Mouse (Mus musculus) MEL-GATA-1-ER (cell line): Measurements from ENCODE around the gene Dnajc3.
"Not testable (repeated sequence)": the region's sequence is repeated elsewhere in the genome, so short reads cannot be mapped to it uniquely, and the experiment has no call there.

Experiments used
- DNase-seq: peaks from one replicate; pipeline ENCODE4 v3.0.0-alpha.2; 2012; ENCODE audit warnings: low read depth; ENCODE audit errors: extremely low read depth

Gene Dnajc3

DNA sequence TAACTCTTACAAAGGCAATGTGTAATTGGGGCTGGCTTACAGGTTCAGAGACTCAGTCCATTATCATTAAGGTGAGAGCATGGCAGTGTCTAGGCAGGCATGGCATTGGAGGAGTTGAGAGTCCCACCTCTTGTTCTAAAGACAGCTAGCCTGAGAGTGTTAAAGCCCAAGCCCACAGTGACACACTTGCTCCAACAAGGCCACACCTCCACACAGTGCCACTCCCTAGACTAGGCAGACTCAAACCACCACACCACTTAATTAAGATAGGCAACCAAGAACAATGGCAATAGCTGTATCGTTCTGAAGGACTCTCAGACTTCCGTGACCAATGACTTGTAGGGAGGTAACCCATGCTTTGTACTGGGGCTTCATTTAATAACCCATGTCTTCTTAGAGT lies 7.0 kb upstream of the Dnajc3 start:
- DNase-seq = no peak

DNA sequence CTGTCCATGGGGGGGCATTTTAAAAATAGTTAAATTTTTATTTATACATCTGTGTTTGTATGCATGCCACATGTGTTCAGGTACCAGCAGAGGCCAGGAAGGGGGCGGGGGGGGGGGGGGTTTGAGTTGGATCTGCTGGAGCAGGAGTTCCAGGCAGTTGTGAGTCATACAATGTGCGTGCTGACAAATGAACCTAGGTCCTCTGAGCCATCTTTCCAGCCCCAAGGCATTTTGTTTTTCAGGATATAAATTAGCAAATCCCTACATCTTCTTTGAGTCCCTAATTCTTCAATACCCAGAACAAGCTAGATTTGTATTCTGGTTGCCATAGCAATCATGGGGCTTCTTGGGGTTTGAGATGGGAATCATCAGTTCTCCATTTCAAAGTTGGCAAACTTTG lies 6.6 kb upstream of the Dnajc3 start:
- DNase-seq = no peak

DNA sequence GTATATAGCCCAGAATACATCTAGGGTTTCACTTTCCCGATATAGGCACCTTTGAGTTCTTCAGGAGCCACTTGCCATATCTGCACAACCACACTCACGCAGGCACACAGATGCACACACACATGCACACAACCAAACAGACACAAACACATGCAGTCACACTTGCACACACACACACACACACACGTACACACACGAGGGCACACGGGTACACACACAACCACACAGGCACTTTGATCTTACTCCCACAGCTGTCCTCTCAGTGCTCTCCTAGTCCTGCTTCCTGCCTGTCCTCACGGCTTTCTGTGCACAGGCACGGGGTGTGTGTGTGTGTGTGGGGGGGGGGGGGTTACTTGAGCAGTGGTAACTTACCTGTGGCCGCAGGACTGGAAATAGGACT lies 4.8 kb upstream of the Dnajc3 start:
- no peak for DNase-seq

DNA sequence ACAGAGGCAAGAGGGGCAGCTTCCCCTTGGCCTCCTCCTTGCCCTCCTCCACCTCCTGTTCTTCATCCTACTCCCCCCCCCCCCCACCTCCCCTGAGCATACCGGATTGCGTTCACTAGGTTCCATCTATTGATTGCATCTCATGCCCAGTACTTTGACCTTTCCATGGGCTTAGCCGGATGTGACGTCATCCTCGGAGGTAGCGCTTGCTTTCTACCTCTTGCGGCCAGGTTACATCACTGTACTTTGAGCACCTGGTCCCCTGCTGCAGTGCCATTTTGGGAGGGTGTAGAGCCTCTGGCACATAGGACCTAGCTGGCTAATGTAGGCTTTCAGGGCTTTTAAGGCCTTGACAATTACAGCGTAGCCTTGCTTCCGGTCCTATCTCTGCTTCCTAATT lies 3.1 kb upstream of the Dnajc3 start:
- DNase-seq = no peak

DNA sequence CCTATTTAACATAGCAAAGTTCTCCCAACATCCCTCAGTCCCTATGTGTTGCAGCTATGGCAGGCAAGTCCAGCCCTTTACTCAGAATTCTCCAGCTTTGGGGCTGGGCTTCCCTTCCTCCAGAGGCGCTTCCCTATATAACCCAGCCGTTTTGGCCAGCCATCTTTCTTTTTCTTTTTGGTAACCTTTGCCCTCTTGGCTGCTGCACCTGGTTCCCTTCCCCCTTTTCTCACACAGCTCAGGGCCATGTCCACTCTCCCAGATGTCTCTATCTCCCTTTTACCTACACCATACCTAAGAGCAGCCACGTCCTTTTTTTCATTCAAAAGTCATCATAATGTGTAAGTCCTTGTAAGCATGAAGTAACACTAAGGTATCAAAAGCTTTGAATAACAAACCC lies 1.5 kb upstream of the Dnajc3 start:
- no peak for DNase-seq

DNA sequence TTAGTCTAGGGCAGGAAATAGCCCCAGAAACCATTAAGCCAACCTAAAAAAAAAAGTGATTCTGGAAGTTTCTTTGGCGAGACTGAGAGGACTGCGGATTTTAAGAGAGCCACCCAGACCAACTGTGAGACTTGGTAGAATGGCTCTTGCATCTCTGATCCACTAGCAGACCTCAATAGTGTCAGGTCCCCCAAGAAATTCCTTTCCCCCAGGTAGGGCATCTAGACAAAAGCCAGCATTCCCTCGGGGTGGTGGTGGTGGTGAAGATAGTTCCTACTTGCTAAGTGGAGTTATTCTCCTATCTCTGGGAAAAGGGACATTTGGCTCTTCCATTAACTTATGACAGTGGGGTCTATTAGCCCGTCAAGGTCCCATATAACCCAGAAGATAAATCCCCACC lies 824 bp upstream of the Dnajc3 start:
- no peak for DNase-seq

DNA sequence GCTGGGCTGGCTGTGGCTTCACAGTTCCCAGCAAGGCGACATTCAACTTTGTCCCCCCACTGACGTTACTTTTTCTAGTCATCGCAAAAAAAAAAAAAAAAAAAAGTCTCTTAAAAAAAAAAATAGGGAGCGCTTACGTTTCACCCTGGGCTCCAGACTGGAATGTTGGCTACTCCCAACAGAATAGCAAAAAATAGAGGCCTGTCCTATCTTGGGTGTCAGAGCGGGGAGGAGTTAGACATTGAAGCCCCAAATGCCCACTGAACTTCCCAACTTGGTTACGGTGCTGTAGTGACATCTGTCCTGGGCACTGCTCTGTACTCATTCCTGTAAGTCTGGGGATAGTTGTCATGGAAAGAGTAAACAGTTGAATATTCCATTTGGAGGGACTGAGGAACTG lies 775 bp downstream of the Dnajc3 start:
- no peak for DNase-seq

DNA sequence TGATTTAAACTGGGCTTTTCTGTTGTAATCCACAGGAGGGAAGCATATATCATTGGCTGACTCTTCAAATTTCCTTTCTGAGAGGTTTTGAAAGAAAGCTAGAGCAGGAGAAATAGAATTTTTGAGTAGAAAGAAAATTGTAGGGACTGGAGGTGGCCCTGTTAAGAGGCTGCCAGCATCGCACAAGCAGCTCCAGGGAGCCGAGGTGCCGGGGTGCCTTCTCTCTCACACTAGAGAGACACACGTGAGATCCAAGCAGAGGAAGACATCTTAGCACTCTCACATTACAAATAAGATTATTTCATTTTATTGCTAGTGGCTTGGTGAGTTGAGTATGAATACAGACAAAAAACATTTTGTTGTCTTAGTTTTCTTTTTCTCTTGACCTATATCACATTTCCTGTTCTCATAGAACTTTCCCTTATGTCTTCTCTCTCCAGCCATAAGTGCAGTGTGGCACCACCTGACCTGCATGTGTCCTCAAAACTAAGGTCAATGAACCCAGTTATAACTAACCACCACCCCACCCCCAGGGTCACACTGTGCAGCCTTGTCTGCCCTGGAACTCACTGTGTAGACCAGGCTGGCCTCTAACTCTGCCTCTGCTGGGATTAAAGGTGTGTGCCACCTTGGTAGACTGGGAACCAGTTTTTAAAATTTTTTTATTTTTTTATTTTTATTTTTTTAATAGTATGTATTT lies 3.2 kb downstream of the Dnajc3 start:
- no peak for DNase-seq

DNA sequence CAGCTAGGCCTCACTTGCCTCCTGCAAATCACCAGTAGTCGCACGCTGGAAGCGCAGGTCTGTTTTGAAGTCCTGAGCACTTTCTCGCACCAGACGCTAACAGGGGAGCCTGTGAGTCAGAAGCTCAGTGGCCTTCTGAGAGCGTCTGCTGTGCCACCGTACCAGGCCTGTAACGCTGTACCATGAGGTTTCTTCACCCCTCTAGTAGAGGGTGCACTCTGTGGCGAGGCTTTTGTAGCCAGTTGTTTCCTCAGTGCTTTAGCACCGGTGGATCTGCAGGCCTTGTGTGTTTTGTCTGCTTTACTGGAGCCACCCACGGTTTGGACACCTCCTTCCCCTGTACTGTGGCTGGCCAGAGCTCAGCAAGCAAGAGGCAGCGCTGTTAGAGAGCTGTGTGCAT lies 4.3 kb downstream of the Dnajc3 start:
- no peak for DNase-seq

DNA sequence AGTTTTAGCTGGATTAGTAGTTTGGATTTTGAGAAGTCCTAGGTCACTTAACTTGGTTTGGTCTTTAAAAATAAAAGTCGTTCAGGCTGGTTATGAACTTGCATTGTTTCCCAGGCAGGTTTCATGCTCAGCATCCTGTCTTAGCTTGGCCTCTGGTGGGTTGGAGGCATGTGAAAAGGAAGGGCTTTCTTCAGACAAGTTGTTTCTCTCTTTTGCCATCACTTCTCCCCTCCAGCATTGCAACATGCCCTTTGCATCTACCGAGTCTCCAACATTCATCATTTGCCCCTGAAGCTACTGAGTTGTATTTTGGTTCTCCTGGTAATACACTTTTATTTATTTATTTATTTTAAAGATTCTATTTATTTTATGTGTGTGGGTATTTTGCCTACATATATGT lies 6.9 kb downstream of the Dnajc3 start:
- no peak for DNase-seq

DNA sequence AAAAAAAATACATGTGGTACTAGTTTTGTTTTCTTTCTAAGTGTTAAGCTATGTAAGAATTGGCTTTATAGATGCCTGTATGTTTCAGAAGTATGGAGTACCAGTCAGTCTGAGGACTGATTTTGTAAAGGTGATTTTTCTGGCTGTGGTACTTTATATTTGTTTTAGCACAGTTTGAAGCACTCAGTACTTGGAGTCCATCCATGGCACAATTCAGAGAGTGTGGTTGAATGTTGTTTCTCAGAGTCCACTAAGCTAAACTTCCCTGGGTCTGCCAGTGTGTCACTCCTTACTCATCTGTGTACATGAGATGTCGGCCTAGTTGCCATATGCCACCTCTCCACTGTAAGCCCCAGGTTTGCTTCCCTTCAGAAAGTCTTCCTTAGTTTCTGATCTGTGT lies 11.1 kb downstream of the Dnajc3 start:
- DNase-seq = no peak

DNA sequence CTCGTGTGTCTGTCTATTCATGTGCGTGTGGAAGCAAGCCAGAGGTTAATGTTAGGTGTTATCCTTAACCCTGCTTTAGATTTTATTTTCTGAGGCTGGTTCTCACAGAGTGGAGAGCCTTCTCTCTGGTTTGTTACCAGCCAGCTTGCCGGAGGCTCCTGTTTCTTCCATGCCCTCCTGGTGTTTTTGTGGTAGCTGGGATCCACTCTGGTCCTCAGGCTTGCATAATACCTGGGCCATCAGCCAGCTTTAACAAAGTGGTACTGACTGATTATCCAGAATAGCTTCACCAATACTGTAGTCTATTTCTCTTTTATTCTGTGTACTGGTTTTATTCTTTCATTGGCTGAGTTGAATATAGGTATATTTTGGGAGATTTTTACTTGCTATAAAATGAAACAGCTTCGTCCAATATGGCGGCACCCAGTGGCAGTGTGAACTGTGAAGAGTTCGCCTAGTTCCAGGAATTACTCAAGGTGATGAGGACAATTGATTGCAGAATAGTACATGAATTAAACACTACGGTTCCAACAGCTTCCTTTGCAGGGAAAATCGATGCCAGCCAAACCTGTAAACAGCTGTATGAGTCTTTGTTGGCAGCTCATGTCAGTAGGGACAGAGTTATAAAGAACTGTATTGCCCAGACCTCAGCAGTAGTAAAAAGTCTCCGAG lies 14.3 kb downstream of the Dnajc3 start:
- DNase-seq = no peak

DNA sequence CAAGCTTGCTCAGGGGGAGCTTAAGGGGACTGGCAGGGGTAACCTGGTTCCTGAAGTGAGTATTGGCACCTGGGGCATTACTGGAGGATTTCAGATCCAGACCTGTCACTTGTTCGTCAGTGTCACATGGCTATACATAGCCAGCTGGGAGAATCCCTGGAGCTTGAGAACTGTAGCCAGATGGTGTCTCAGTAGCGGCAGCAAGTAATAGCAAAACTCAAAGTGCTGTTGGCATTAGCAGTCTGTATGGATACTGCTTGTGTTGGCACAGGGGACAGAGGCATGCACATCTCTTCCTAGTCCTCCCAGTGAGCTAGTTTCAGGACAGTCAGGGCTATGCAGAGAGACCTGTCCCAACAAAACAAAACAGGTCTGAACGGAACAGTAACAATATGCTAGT lies 20.2 kb downstream of the Dnajc3 start:
- no peak for DNase-seq

DNA sequence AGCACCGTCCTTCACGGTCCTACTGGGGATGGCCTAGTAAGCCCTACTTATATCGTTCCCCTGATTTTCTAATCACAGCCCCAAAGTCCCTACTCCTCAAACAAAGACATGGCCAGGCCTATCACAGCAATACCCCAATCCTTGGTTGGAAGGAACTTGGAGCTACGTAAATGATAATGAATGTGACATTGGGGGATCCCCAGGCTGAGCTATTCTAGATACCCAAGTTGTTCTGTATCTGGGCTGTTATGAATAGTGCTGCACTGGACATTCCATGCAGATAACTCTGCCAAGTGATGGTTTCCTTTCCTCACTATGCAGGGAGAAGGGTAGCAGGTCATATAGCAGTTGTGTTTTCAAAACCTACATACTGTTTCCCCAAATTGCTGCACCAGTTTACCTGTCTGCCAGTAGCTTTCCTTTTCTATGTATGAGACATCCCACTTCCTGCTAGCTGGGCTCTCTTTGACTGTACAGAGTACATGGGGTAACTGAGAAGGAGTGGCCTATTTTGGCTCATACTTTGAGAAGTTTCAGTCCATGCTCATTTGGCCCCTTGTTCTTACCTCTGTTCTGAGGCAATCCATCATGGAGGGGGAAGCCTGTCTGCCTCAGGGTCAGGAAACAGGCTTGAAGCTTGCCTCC lies 27.7 kb downstream of the Dnajc3 start:
- DNase-seq = no peak

DNA sequence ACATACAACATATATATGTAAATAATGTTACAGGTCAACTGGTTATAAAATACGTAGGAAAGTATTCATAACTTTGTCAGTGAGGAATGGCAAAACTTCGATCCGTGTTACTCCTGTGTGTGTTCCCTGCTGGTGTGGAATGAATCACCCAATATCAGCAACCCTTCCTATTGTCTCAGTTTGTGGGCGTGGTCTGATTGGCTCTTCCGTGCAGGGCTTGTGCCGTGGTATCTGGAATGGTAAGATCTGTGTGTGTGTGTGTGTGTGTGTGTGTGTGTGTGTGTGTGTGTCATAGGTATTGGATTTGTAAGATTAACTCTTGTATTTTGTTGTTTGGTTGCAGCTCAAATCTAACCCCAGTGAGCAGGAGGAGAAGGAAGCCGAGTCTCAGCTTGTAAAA lies 29.9 kb downstream of the Dnajc3 start:
- no peak for DNase-seq

DNA sequence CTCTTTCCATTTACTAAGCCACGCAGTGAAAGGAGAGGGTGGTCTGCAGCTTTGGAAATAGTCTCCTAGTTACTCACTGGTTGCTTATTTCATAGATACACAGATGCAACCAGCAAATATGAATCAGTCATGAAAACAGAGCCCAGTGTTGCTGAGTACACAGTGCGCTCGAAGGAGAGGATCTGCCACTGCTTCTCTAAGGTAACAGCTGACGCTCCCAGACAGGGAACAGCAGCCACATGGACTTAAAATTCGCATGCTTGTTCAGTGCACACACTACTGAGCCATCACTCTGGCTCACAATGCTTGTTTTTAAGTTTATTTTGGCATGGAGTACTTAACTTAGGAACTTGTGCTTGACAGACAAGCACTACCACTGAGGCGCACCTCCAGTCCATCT lies 34.5 kb downstream of the Dnajc3 start:
- DNase-seq = no peak

DNA sequence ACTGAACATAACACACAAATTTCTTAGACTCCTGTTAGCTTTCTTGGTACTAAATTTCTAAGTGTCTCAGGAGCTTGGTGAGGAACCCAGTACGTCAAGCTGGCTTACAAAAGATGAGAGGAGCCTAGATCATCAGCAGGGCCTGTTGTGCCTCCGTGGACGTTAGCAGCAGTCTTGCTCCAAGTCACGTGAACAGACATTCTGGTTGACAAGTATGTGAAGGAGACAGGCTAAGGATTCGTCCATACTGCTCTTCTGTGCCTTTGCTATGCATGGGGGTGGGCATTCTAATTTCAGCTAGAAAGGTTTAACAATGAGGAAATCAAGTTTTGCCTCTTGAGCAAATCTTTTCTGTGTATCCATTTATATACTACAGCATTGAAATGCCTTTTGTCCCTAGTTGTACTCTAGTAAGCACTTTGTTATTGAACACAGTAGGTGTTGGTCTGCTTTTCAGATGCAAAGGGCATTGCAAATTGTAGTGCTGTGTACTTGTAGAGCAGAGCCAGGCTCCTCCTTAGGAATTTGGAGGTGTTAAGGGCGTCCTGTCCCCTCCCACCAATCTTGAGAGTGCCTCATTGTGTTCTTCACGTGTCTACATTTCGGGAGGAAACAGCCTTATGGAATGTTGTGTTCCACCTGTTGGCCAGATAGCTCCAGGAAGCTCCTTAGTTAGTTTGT lies 39.5 kb downstream of the Dnajc3 start:
- no peak for DNase-seq

DNA sequence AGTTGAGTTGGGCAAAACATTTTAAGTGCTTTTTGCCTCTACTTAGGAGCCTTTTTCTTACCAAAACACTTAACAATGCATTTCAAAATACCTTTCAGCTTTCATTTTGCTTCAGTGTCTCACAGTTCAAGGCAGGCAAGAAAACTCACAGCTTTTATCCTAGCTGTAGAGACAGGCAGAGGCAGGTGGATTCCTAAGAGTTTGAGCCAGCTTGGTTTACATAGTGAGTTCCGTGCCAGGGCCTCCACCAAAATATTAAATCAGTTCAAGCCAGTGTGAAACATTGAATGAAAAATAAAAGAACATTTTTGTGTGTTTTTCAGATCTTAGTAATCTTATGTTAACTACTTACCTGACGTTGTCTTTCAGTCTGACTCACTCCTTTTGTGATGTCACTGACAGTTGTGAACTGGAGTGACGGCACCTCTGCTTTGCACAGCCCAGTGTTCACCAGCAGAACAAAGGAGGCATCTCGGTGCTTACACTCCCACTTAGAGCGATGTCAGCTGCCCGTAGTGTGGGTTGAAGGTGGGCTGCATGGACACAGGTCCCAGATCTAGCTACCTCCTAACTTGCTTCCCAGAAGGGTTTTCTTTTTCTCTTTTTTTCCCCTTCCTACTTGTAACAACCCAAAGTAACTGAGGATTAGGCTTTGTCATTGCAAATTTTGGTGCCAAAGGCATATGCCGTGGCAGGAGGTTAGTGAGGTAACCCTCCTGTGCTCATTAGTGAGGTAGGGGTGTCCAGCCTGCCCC lies 42.0 kb downstream of the Dnajc3 start:
- no peak for DNase-seq

DNA sequence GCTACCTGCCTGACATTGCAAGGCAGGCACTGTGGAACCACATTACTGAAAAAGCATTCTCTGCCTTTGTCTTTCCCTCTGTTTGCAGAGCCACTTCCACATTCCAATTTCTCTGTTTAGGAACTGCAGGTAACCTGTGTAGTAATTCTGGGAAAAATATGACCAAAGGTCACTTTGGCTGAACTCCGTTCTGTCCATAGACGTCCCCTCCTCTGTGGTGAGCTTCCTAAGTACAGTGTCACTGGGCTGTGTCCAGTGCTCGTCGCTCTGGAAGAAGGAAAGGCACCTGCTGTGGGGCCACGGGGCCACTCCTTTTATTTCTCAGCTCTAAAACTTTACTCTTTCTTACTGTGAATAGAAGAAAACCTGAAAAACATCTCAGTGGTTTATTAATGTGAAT lies 42.6 kb downstream of the Dnajc3 start:
- DNase-seq = no peak

DNA sequence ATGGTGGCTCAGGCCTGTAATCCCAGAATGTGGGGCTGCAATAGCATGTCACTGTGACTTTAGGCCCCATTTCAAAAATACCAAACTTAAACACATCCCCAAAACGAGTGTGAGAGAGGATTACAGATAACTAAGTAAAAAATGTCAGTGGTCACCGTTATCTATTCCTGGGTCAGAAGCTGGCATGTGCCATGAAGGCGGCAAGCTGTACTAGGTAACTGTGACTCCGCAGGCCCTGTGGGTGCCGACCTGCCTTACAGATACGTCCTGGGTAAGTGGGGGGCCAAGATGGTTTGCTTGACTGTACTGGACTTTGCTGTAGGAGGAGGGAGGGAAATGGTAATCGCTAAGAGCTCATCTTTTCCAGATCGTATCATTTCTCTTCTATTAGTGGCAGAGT lies 43.1 kb downstream of the Dnajc3 start:
- DNase-seq = no peak

DNA sequence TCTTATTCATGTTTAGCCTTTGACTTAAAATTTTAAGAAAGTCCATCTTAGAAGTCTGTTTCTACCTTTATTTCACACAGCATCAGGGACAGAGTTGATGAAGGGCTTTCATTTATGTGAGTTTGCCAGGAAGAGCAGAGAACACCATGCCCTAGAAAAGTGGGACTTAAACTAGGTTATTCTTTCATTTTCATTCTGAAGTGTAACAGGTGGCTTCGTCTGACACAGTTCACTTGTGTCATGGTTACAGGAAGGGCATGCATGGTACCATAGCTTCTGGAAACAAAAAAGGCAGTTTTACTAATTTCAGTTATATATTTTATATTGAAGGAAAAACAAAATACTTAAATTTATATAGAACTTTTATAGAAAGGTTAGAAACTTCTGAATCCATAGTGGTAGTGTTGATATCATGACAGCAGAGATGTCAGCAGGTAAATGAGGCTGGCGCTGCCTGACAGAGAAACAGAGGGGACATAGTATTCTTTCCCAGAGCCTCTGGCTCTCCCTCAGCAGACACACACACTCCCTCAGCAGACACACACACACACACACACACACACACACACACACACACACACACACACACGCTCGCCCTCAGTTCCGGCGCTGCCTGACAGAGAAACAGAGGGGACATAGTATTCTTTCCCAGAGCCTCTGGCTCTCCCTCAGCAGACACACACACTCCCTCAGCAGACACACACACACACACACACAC lies 44.1 kb downstream of the Dnajc3 start:
- not testable (repeated sequence) for DNase-seq
